20 mouse cellular contexts compared by ENCODE assay signal in the genomic region with DNA sequence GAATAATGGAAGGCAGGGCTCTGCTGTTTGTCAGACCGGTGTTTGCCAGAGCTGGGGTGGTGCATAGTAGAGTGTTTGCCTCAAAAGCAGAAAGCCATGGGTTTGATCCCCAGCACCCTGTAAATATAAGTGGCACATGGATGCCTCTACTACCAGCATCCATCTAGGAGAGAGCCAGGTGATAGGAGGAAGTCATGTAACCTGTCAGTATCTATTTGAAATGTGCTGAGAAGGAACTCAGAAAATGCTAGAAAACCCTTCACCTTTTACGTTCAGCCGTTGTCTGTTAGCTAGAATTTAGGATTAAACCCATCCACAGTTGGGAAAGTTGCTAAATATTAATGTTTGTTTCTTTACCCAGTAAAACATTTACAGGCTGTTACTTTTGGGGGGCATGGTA. TPM values are rescaled to one million over a fixed set of nuclear protein-coding genes. Genes with fewer than 3 reads are reported as not detected.
DNase-seq lines count a peak whose midpoint lies in the region; ATAC-seq and TF ChIP-seq lines count a peak whose summit lies in the region.
"Had no signal": no experiment of that assay in that cellular context is flagged by ENCODE, and none has a peak within 500 bp of the region (broad histone marks: within the 10 kb centered on the region; RNA-seq: fewer than 3 reads in every experiment).

No protein-coding gene starts in this region.

- no peak for TF ChIP-seq EP300 in liver, postnatal 0 days (IDR thresholded peaks at IDR 0.05; ENCODE audit: low read depth)

- no peak for ATAC-seq in hindbrain, embryonic 13.5 days (ENCODE audit: low FRiP score)
- ATAC-seq in hindbrain, embryonic 14.5 days (ENCODE audit: low FRiP score): no peak
- no peak for ATAC-seq in liver, postnatal 0 days
- no peak for ATAC-seq in midbrain, embryonic 14.5 days (ENCODE audit: low FRiP score, low TSS enrichment)
- no peak for ATAC-seq in neural tube, embryonic 14.5 days (ENCODE audit: low read depth)

- H3K4me3 ChIP-seq in hindbrain, embryonic 13.5 days: no peak overlapping the region
- H3K4me3 ChIP-seq in hindbrain, embryonic 14.5 days (replicated peaks; ENCODE audit: low read length): no peak overlapping the region
- H3K4me3 ChIP-seq in liver, adult 2 months (ENCODE audit: insufficient read depth, low read depth, low read length): no peak overlapping the region
- no peak overlapping the region for H3K4me3 ChIP-seq in liver, postnatal 0 days (ENCODE audit: low read depth, low read length)
- H3K4me3 ChIP-seq in midbrain, embryonic 14.5 days (replicated peaks; ENCODE audit: low read depth, low read length): no peak overlapping the region
- no peak overlapping the region for H3K4me3 ChIP-seq in neural tube, embryonic 14.5 days (ENCODE audit: low read depth, low read length)
- H3K4me3 ChIP-seq: forebrain, embryonic 12.5 days; heart, embryonic 15.5 days; limb, embryonic 10.5 days; stomach, embryonic 15.5 days had no signal

- no peak for TF ChIP-seq CTCF in liver, adult 2 months (IDR thresholded peaks at IDR 0.05; ENCODE audit: low read depth, low read length)
- TF ChIP-seq CTCF in liver, postnatal 0 days (IDR thresholded peaks at IDR 0.05; ENCODE audit: low read depth): no peak

- no peak for TF ChIP-seq POLR2A in liver, adult 2 months (IDR thresholded peaks at IDR 0.05; ENCODE audit: extremely low read depth, insufficient read depth, low read length)

- no peak overlapping the region for H3K9ac ChIP-seq in hindbrain, embryonic 13.5 days
- no peak overlapping the region for H3K9ac ChIP-seq in hindbrain, embryonic 14.5 days
- no peak overlapping the region for H3K9ac ChIP-seq in liver, adult 2 months (ENCODE audit: low read depth, low read length)
- H3K9ac ChIP-seq in liver, postnatal 0 days (replicated peaks): no peak overlapping the region
- H3K9ac ChIP-seq in midbrain, embryonic 14.5 days (replicated peaks; ENCODE audit: low read length): no peak overlapping the region
- no peak overlapping the region for H3K9ac ChIP-seq in neural tube, embryonic 14.5 days (replicated peaks; ENCODE audit: low read depth, low read length)
- H3K9ac ChIP-seq: forebrain, embryonic 12.5 days; heart, embryonic 15.5 days; stomach, embryonic 15.5 days had no signal

- H3K27me3 ChIP-seq in hindbrain, embryonic 13.5 days: no peaks in the 10 kb centered on the region
- H3K27me3 ChIP-seq in hindbrain, embryonic 14.5 days (ENCODE audit: control insufficient read depth, insufficient read depth, low read length): no peaks in the 10 kb centered on the region
- H3K27me3 ChIP-seq in liver, adult 2 months (ENCODE audit: control insufficient read depth, insufficient read depth, low read length): no peaks in the 10 kb centered on the region
- H3K27me3 ChIP-seq in liver, postnatal 0 days (ENCODE audit: insufficient read depth, low read length): no peaks in the 10 kb centered on the region
- no peaks in the 10 kb centered on the region for H3K27me3 ChIP-seq in midbrain, embryonic 14.5 days (ENCODE audit: control insufficient read depth, insufficient read depth, low read length)
- no peaks in the 10 kb centered on the region for H3K27me3 ChIP-seq in neural tube, embryonic 14.5 days (ENCODE audit: control insufficient read depth, insufficient read depth, low read length)
- H3K27me3 ChIP-seq: forebrain, embryonic 12.5 days; heart, embryonic 15.5 days; stomach, embryonic 15.5 days had no signal

- peaks cover 18% of the 10 kb centered on the region for H3K79me2 ChIP-seq in liver, adult 2 months (ENCODE audit: control insufficient read depth, insufficient read depth, low read length)

- H3K36me3 ChIP-seq in hindbrain, embryonic 13.5 days: peaks cover 17% of the 10 kb centered on the region
- H3K36me3 ChIP-seq in hindbrain, embryonic 14.5 days (replicated peaks; ENCODE audit: control insufficient read depth, insufficient read depth): peaks cover 23% of the 10 kb centered on the region
- H3K36me3 ChIP-seq in liver, adult 2 months (ENCODE audit: control insufficient read depth, insufficient read depth, low read length): peaks cover 13% of the 10 kb centered on the region
- H3K36me3 ChIP-seq in liver, postnatal 0 days (replicated peaks; ENCODE audit: insufficient read depth, low read length): peaks cover 10% of the 10 kb centered on the region
- H3K36me3 ChIP-seq in midbrain, embryonic 14.5 days (ENCODE audit: control insufficient read depth, insufficient read depth, low read length): peaks cover 17% of the 10 kb centered on the region
- H3K36me3 ChIP-seq in neural tube, embryonic 14.5 days (ENCODE audit: control insufficient read depth, insufficient read depth, low read length): peaks cover 12% of the 10 kb centered on the region; the same call in 1 of the 2 replicates

- peak overlapping the region; percentile 21; the same call in 1 of the 2 replicates for H3K4me2 ChIP-seq in hindbrain, embryonic 13.5 days
- H3K4me2 ChIP-seq in hindbrain, embryonic 14.5 days (replicated peaks): no peak overlapping the region
- H3K4me2 ChIP-seq in liver, postnatal 0 days (ENCODE audit: low read depth, low read length): no peak overlapping the region
- peak overlapping the region; percentile 22; the same call in 1 of the 2 replicates for H3K4me2 ChIP-seq in midbrain, embryonic 14.5 days (ENCODE audit: low read length)
- peak overlapping the region; percentile 3; the same call in 1 of the 2 replicates for H3K4me2 ChIP-seq in neural tube, embryonic 14.5 days (ENCODE audit: low read depth, low read length)
- H3K4me2 ChIP-seq: forebrain, embryonic 12.5 days; heart, embryonic 15.5 days; liver, embryonic 11.5 days; stomach, embryonic 15.5 days had no signal

- H3K27ac ChIP-seq in hindbrain, embryonic 13.5 days: no peak overlapping the region
- no peak overlapping the region for H3K27ac ChIP-seq in hindbrain, embryonic 14.5 days
- no peak overlapping the region for H3K27ac ChIP-seq in liver, adult 2 months (replicated peaks; ENCODE audit: insufficient read depth, low read depth, low read length)
- H3K27ac ChIP-seq in liver, postnatal 0 days (ENCODE audit: low read depth): no peak overlapping the region
- H3K27ac ChIP-seq in midbrain, embryonic 14.5 days (replicated peaks; ENCODE audit: low read depth, low read length): no peak overlapping the region
- no peak overlapping the region for H3K27ac ChIP-seq in neural tube, embryonic 14.5 days (ENCODE audit: low read depth, low read length)
- H3K27ac ChIP-seq: kidney, postnatal 0 days; limb, embryonic 10.5 days; stomach, embryonic 15.5 days had no signal

- peaks cover 29% of the 10 kb centered on the region for H3K4me1 ChIP-seq in hindbrain, embryonic 13.5 days (replicated peaks)
- H3K4me1 ChIP-seq in hindbrain, embryonic 14.5 days (replicated peaks; ENCODE audit: control insufficient read depth, insufficient read depth, low read length): peaks cover 18% of the 10 kb centered on the region
- H3K4me1 ChIP-seq in liver, adult 2 months (ENCODE audit: control insufficient read depth, insufficient read depth, low read length): peaks cover 8% of the 10 kb centered on the region; the same call in 1 of the 2 replicates
- H3K4me1 ChIP-seq in liver, postnatal 0 days (ENCODE audit: insufficient read depth): no peaks in the 10 kb centered on the region; the same call in 1 of the 2 replicates
- peaks cover 25% of the 10 kb centered on the region for H3K4me1 ChIP-seq in midbrain, embryonic 14.5 days (ENCODE audit: control insufficient read depth, insufficient read depth, low read length)
- H3K4me1 ChIP-seq in neural tube, embryonic 14.5 days (ENCODE audit: control insufficient read depth, insufficient read depth, low read length): peaks cover 20% of the 10 kb centered on the region
- H3K4me1 ChIP-seq: stomach, embryonic 15.5 days had no signal

- WGBS in hindbrain, embryonic 13.5 days: 82% methylated on average over 3 of the region's 3 CpGs
- WGBS in hindbrain, embryonic 14.5 days: 81% methylated on average over 3 of the region's 3 CpGs
- 39% methylated on average over 3 of the region's 3 CpGs for WGBS in liver, adult 2 months
- WGBS in liver, postnatal 0 days (ENCODE audit: insufficient replicate concordance): 89% methylated on average over 3 of the region's 3 CpGs
- WGBS in midbrain, embryonic 14.5 days: 82% methylated on average over 3 of the region's 3 CpGs
- 69% methylated on average over 3 of the region's 3 CpGs for WGBS in neural tube, embryonic 14.5 days

- DNase-seq in hindbrain, embryonic 14.5 days (ENCODE audit: low spot score): no peak
- peak; percentile 55 for DNase-seq in liver, adult 2 months (ENCODE audit: extremely low read depth, low read depth, low spot score)
- DNase-seq in liver, postnatal 0 days: no peak
- DNase-seq in midbrain, embryonic 14.5 days: no peak
- DNase-seq in right cerebral cortex, adult 2 months (ENCODE audit: low spot score in 2 of 2): no peak
- DNase-seq: B cell, adult 2 months; cerebellum, adult 8-10 months; gastrocnemius, postnatal 25 days; kidney, adult 11 months; lung, adult 2 months; lung, postnatal 36 days; thymus, adult 18-20 months had no signal

- no peaks in the 10 kb centered on the region for H3K9me3 ChIP-seq in hindbrain, embryonic 13.5 days
- H3K9me3 ChIP-seq in hindbrain, embryonic 14.5 days (ENCODE audit: control insufficient read depth, low read length): no peaks in the 10 kb centered on the region
- H3K9me3 ChIP-seq in liver, postnatal 0 days (ENCODE audit: low read length): no peaks in the 10 kb centered on the region
- no peaks in the 10 kb centered on the region for H3K9me3 ChIP-seq in midbrain, embryonic 14.5 days (ENCODE audit: control insufficient read depth, low read length)
- H3K9me3 ChIP-seq in neural tube, embryonic 14.5 days (ENCODE audit: control insufficient read depth, low read length): no peaks in the 10 kb centered on the region
- H3K9me3 ChIP-seq: forebrain, embryonic 12.5 days; heart, embryonic 15.5 days; limb, embryonic 10.5 days; stomach, embryonic 15.5 days had no signal

RNA-seq across cellular contexts. Expression of a gene that starts 4.3 kb away (rescaled TPM):
- polyA plus RNA-seq in hindbrain, embryonic 13.5 days (2015; fragmentation: Nextera tagmentation; extraction: Ambion mirVana): 32.3 and 36.0 TPM in 2 replicates
- polyA plus RNA-seq in hindbrain, embryonic 14.5 days (2014; fragmentation: Nextera tagmentation; extraction: Ambion mirVana): 34.3 and 34.6 TPM in 2 replicates
- total RNA-seq in liver, adult 2 months (2014; rRNA removed): 39.9 and 50.1 TPM in 2 replicates
- polyA plus RNA-seq in liver, adult 2 months (2012; rRNA removed): 47.1 and 72.2 TPM in 2 replicates
- polyA plus RNA-seq in liver, postnatal 0 days (2015; fragmentation: Nextera tagmentation; extraction: Ambion mirVana): 47.8 and 53.1 TPM in 2 replicates
- polyA plus RNA-seq in midbrain, embryonic 14.5 days (2014; fragmentation: Nextera tagmentation; extraction: Ambion mirVana): 29.5 and 34.7 TPM in 2 replicates
- polyA plus RNA-seq in neural tube, embryonic 14.5 days (2014; fragmentation: Nextera tagmentation; extraction: Ambion mirVana): 27.9 and 31.1 TPM in 2 replicates

RNA-seq across cellular contexts. Expression of a gene that starts 30.2 kb away (rescaled TPM):
- polyA plus RNA-seq in hindbrain, embryonic 13.5 days (2015; fragmentation: Nextera tagmentation; extraction: Ambion mirVana): 5.9 and 8.6 TPM in 2 replicates
- 5.7 and 6.8 TPM in 2 replicates for polyA plus RNA-seq in hindbrain, embryonic 14.5 days (2014; fragmentation: Nextera tagmentation; extraction: Ambion mirVana)
- under 0.01 TPM in 1 of 2 replicates, not detected in the other for total RNA-seq in liver, adult 2 months (2014; rRNA removed)
- polyA plus RNA-seq in liver, adult 2 months (2012; rRNA removed): 0.04 TPM in 1 of 2 replicates, not detected in the other
- 0.39 and 0.54 TPM in 2 replicates for polyA plus RNA-seq in liver, postnatal 0 days (2015; fragmentation: Nextera tagmentation; extraction: Ambion mirVana)
- polyA plus RNA-seq in midbrain, embryonic 14.5 days (2014; fragmentation: Nextera tagmentation; extraction: Ambion mirVana): 0.47 and 2.0 TPM in 2 replicates
- polyA plus RNA-seq in neural tube, embryonic 14.5 days (2014; fragmentation: Nextera tagmentation; extraction: Ambion mirVana): 0.24 and 1.8 TPM in 2 replicates

Comparison
In these comparisons a context has a peak if more than half of its experiments do, and no peak if none do; other contexts are left out.
1. H3K4me2 ChIP-seq: peak in hindbrain, embryonic 13.5 days (single experiment), midbrain, embryonic 14.5 days (single experiment) and neural tube, embryonic 14.5 days (single experiment); none in hindbrain, embryonic 14.5 days (single experiment) and liver, postnatal 0 days (single experiment).